Mouse (Mus musculus) spleen, adult 2 months (tissue): ENCODE data around the gene Gas2.

Source experiments
- CTCF ChIP-seq: fragments of 200-500 bp; IDR thresholded peaks from 2 replicates; pipeline ENCODE4 v1.5.1; 2011; ENCODE audit warnings: mild to moderate bottlenecking, inconsistent platforms; ENCODE audit not compliant: insufficient read depth, insufficient read length, insufficient replicate concordance; ENCODE audit errors: extremely low read depth
- POLR2A ChIP-seq: fragments of 200-500 bp; IDR thresholded peaks from 2 replicates; pipeline ENCODE4 v1.6.1; 2011; ENCODE audit warnings: low read depth, low read length, inconsistent platforms

DNA sequence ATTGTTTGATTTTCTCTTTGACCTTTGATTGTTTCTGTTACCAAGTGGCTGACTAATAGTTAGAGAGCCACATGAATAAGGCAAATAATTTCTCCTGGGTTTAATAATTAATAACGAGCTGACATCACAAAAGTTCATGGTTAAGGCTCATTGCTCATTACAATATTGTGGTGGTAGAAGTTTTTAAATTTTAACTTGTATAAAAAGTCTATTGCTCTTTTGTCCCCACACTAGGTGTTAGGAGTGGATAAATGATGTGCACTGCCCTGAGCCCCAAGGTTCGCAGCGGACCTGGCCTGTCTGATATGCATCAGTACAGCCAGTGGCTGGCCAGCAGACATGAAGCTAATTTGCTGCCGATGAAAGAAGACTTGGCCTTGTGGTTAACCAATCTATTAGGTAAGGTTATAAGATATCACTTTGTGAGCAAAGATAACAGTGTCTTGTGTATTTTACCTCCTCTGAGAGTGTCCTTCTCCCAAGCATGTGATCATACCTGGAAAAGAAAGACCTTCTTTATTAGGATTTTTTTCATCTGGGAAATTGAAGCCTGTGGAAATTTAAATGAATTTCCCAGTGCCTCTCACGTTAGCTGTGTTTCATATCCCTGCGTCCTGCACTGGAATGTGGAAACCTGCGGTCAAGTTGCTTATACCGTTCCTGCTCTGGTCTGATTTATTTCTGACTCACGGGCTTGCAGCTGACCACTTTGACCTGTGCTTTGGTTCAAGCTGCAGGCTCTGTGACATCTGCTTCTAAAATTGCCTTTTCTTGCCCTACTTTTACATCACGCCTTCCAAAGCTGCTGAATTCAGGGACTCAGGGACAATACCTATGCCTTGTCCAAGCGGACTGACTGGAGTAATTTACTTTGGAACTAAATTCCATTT lies 26.1 kb downstream of the Gas2 start:
- TF ChIP-seq CTCF (no peak), POLR2A (no peak)
